Mouse (Mus musculus) testis, adult 2 months (tissue): Measurements from ENCODE around the gene Cdk12.

Experiments
- CTCF ChIP-seq: fragments of 200-500 bp; IDR thresholded peaks from 2 replicates; pipeline ENCODE4 v1.5.1; 2012; ENCODE audit warnings: low read depth, mild to moderate bottlenecking, inconsistent platforms, low read length, moderate library complexity; ENCODE audit not compliant: control insufficient read depth, insufficient read depth, insufficient replicate concordance
- POLR2A ChIP-seq: fragments of 200-500 bp; IDR thresholded peaks from 2 replicates; pipeline ENCODE4 v1.6.1; 2012; ENCODE audit warnings: low read depth, mild to moderate bottlenecking, inconsistent platforms, low read length, moderate library complexity; ENCODE audit not compliant: control insufficient read depth

- TF ChIP-seq CTCF (no peak), POLR2A (no peak)
Measured at GRCm38 (mm10) chr11:98289873-98290272, 87.0 kb downstream of the Cdk12 start.
